Mouse (Mus musculus) thymus, adult 18-20 months (tissue): Measurements from ENCODE around the gene Fam24b.

Experiments used
- DNase-seq, 2 experiments: peaks; one replicate each; pipeline ENCODE4 v3.0.0; 2022; ENCODE audit warnings: mixed read lengths in 2 of 2

Gene Fam24b

GRCm38 (mm10) chr7:131329416-131329815 is at the start of gene Fam24b:
TSS of gene Fam24b (minus strand) at chr7:131329516.
- no peak for DNase-seq

GRCm38 (mm10) chr7:131371880-131372651 is 42.8 kb upstream of the Fam24b start:
- DNase-seq = no peak

- DNase-seq = no peak
Measured at GRCm38 (mm10) chr7:131371470-131371860, 42.1 kb upstream of the Fam24b start.

- DNase-seq = peak; percentile 74 to 75
Measured at GRCm38 (mm10) chr7:131370648-131371469, 41.5 kb upstream of the Fam24b start, which contains the start of gene Pstk. TSS of gene Pstk (plus strand) at chr7:131371141.

GRCm38 (mm10) chr7:131364131-131364530 is 34.8 kb upstream of the Fam24b start:
- DNase-seq = no peak

- peak; percentile 76 to 83 for DNase-seq
Measured at GRCm38 (mm10) chr7:131362615-131363300, 33.4 kb upstream of the Fam24b start, which contains the start of gene 2310057M21Rik. TSS of gene 2310057M21Rik (minus strand) at chr7:131362759.

- DNase-seq = no peak
Measured at GRCm38 (mm10) chr7:131362269-131362614, 32.9 kb upstream of the Fam24b start.

- DNase-seq = no peak
Measured at GRCm38 (mm10) chr7:131356105-131356504, 26.8 kb upstream of the Fam24b start.

GRCm38 (mm10) chr7:131345856-131346541 is 16.7 kb upstream of the Fam24b start:
- no peak for DNase-seq

GRCm38 (mm10) chr7:131337502-131338068 is 8.3 kb upstream of the Fam24b start:
- no peak for DNase-seq

- no peak for DNase-seq
Measured at GRCm38 (mm10) chr7:131333564-131333963, 4.2 kb upstream of the Fam24b start, which contains the start of gene Fam24a. TSS of gene Fam24a (plus strand) at chr7:131333864.

GRCm38 (mm10) chr7:131331688-131332087 is 2.4 kb upstream of the Fam24b start:
- no peak for DNase-seq

- no peak for DNase-seq
Measured at GRCm38 (mm10) chr7:131327054-131327453, 2.3 kb downstream of the Fam24b start.

GRCm38 (mm10) chr7:131322192-131322591 is 7.1 kb downstream of the Fam24b start, which contains the start of gene Cuzd1:
TSS of gene Cuzd1 (minus strand) at chr7:131322292.
- DNase-seq = no peak

GRCm38 (mm10) chr7:131318340-131318739 is 11.0 kb downstream of the Fam24b start:
- no peak for DNase-seq

- no peak for DNase-seq
Measured at GRCm38 (mm10) chr7:131317587-131317986, 11.7 kb downstream of the Fam24b start.

- DNase-seq = no peak
Measured at GRCm38 (mm10) chr7:131314493-131314892, 14.8 kb downstream of the Fam24b start.

GRCm38 (mm10) chr7:131306733-131307132 is 22.6 kb downstream of the Fam24b start:
- no peak for DNase-seq

- DNase-seq = no peak
Measured at GRCm38 (mm10) chr7:131303340-131303739, 26.0 kb downstream of the Fam24b start.

GRCm38 (mm10) chr7:131297151-131297550 is 32.2 kb downstream of the Fam24b start:
- DNase-seq = no peak
